Mouse (Mus musculus): ENCODE measurements around the gene Fry.

DNA sequence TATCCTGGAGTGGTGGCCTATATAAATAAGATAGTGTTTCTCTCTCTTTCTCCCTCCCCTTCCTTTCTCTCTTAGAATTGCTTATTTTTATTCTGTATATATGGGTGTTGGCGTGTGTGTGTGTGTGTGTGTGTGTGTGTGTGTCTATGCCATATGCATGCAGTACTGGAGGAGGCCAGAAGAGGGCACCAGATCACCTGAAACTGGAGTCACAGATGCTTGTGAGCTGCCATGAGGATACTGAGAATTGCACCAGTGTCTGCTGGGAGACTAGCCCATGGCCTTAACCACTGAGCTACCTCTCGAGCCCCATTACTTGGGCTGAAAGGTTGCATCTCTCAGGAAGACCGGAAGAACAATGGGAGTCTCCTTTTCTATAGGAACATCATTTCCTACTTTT lies 149.8 kb downstream of the Fry start:
- TF ChIP-seq EP300 (IDR thresholded peaks at IDR 0.05; ENCODE audit: low read depth in 1 of 2, low read length in 2 of 2) (no peak), CTCF (IDR thresholded peaks at IDR 0.05 in 2 of 3, conservative IDR thresholded peaks at IDR 0.05 in 1 of 3; ENCODE audit: control insufficient read depth in 1 of 3, insufficient read depth in 1 of 3, low read depth in 2 of 3, low read length in 3 of 3, poor library complexity in 1 of 3, severe bottlenecking in 1 of 3) (peak; percentile 41 to 52 (median 49); a peak in 5 of 6 replicates), RAD21 (IDR thresholded peaks at IDR 0.05; ENCODE audit: low read depth, low read length) (peak; percentile 15), POLR2A (IDR thresholded peaks at IDR 0.05; ENCODE audit: control insufficient read depth in 1 of 2, insufficient read depth in 1 of 2, low read depth in 1 of 2, low read length in 2 of 2, poor library complexity in 1 of 2) (no peak), GATA1 (IDR thresholded peaks at IDR 0.05; ENCODE audit: low read depth, low read length) (no peak), HCFC1 (IDR thresholded peaks at IDR 0.05; ENCODE audit: low read depth, low read length) (no peak), KAT2A (conservative IDR thresholded peaks at IDR 0.05; ENCODE audit: low read depth, low read length) (no peak), TCF12 (IDR thresholded peaks at IDR 0.05; ENCODE audit: low read depth, low read length) (no peak)
